Mouse (Mus musculus) testis, adult 2 months (tissue): Measurements from ENCODE around the gene Olfr1330.

Experiments
- CTCF ChIP-seq: fragments of 200-500 bp; IDR thresholded peaks from 2 replicates; pipeline ENCODE4 v1.5.1; 2012; ENCODE audit warnings: low read depth, mild to moderate bottlenecking, inconsistent platforms, low read length, moderate library complexity; ENCODE audit not compliant: control insufficient read depth, insufficient read depth, insufficient replicate concordance
- POLR2A ChIP-seq: fragments of 200-500 bp; IDR thresholded peaks from 2 replicates; pipeline ENCODE4 v1.6.1; 2012; ENCODE audit warnings: low read depth, mild to moderate bottlenecking, inconsistent platforms, low read length, moderate library complexity; ENCODE audit not compliant: control insufficient read depth

DNA sequence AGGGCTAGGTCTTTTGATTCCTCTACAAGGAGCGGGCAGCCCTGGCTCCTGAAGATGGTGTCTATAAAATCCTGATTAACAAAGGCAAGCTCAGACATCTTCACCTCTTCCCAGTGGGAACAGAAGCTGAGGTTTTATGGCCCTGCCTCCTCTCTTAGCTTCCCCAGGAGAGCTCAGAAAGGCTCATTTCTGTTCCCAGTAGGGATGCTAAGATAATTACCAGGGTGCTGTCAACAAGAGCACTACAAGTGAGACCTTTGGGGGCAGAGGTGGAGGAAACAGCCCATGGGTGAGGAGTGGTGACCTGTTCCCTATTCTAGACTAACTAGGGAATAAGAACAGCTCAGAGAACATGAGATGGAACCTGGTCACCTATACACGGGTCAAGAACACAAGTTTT lies 50.1 kb downstream of the Olfr1330 start, which contains the start of gene Olfr1328:
- TF ChIP-seq CTCF (no peak), POLR2A (no peak)
